Mouse (Mus musculus) stomach, embryonic 15.5 days (tissue): ENCODE measurements around the gene 4930519G04Rik. TPM values are rescaled to one million over a fixed set of nuclear protein-coding genes. Genes with fewer than 3 reads are reported as not detected.
A peak's percentile ranks its signal among the peaks of the same experiment; 100 is the strongest.

ENCODE experiments used
- microRNA-seq: library from miRNA; unstranded; fragments of <30 nt; microRNA quantifications from one replicate; pipeline ENCODE4, GENCODE M21; 2016
- polyA plus RNA-seq: library from polyadenylated mRNA; unstranded; fragments of >200 nt; fragmentation: Nextera tagmentation; extraction: Ambion mirVana; gene quantifications from 2 replicates; pipeline ENCODE4 v1.2.1, GENCODE M21; 2015

Gene 4930519G04Rik
- polyA plus RNA-seq, 1 experiment from 2014 or later: not detected

Small RNAs within 50 kb of the gene (microRNA-seq; reads per million reads assigned to microRNA genes)
- gene Mir6240: 11.8 reads per million, percentile 26 among the genes with 10 or more reads in this experiment

Other genes starting within 250 kb of the 4930519G04Rik start
- 1.7 and 1.9 TPM in 2 replicates for gene Trpv4, start 195.2 kb upstream of the 4930519G04Rik start, polyA plus RNA-seq
- gene Gltp, start 162.7 kb upstream of the 4930519G04Rik start, polyA plus RNA-seq: 123 and 144 TPM in 2 replicates
- 11.5 and 11.6 TPM in 2 replicates for gene Tchp, start 145.9 kb upstream of the 4930519G04Rik start, polyA plus RNA-seq
- gene Ankrd13a, start 79.0 kb upstream of the 4930519G04Rik start, polyA plus RNA-seq: 48.9 and 49.0 TPM in 2 replicates
- 36.7 and 39.8 TPM in 2 replicates for gene Git2, start 78.1 kb upstream of the 4930519G04Rik start, polyA plus RNA-seq
- gene 1500011B03Rik, start 30.2 kb upstream of the 4930519G04Rik start, polyA plus RNA-seq: 78.6 and 82.0 TPM in 2 replicates
- 0.09 and 0.12 TPM in 2 replicates for gene Gm9936, start 5.0 kb downstream of the 4930519G04Rik start, polyA plus RNA-seq
- 6.9 and 8.5 TPM in 2 replicates for gene Oasl2, start 43.3 kb downstream of the 4930519G04Rik start, polyA plus RNA-seq
- gene Oasl1, start 69.6 kb downstream of the 4930519G04Rik start, polyA plus RNA-seq: 0.90 and 1.2 TPM in 2 replicates
- 52.4 and 57.4 TPM in 2 replicates for gene 2210016L21Rik, start 88.5 kb downstream of the 4930519G04Rik start, polyA plus RNA-seq
- 11.2 and 16.2 TPM in 2 replicates for gene Hnf1a, start 117.4 kb downstream of the 4930519G04Rik start, polyA plus RNA-seq
- 31.5 and 34.2 TPM in 2 replicates for gene Sppl3, start 157.5 kb downstream of the 4930519G04Rik start, polyA plus RNA-seq
- gene Gm10401, start 244.6 kb downstream of the 4930519G04Rik start, polyA plus RNA-seq: 27.1 and 31.2 TPM in 2 replicates